Mouse (Mus musculus): ENCODE measurements around the gene Amotl1.
A peak's percentile ranks its signal among the peaks of the same experiment; 100 is the strongest.

Gene Amotl1

GRCm38 (mm10) chr9:14559996-14560395 lies 84.9 kb downstream of the Amotl1 start:
- DNase-seq (ENCODE audit: extremely low read depth, insufficient read length, low spot score) = no peak

DNA sequence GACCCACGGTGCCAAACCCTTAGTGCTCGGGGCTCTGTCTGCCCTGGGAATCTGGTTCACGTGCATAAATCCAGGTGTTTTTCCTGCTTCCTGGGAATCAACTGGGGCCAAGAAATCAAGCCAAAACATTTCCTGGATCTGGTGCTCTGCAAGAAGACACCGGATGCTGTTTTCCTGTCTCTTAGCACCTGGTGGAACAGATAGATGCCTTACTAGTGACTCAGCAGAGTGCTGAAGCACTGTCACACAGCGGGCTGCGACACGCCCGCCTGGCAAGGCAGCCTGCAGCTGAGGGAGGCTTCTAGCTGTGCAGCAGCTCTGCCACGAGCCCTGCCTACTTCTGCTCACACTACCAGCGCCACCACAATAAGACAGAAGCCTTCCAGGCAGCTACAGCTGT lies 85.4 kb downstream of the Amotl1 start:
- peak; percentile 62 for DNase-seq (ENCODE audit: extremely low read depth, insufficient read length, low spot score)

DNA sequence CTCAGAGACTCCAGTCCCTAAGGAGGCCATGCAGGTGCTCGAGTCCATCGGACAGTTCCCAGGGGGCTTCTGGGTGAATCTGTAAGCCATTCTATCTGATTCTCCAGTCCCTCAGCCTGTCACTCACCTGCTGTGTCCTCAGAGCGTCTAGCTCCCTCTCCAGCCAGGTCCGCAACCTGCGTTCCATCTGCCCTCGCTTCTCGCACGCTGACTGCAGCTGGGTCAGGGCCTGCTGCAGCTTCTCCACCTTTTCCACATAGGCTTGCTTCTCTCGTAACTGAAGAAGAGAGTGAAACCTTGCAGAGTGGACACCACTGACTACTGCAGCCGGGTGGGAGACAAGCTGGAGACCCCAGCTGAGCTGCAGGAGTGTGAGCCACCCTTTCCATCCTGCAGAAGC lies 86.5 kb downstream of the Amotl1 start:
- DNase-seq (ENCODE audit: extremely low read depth, insufficient read length, low spot score) = no peak

- DNase-seq (ENCODE audit: extremely low read depth, insufficient read length, low spot score) = no peak
Measured at GRCm38 (mm10) chr9:14548366-14548761, 96.5 kb downstream of the Amotl1 start.

DNA sequence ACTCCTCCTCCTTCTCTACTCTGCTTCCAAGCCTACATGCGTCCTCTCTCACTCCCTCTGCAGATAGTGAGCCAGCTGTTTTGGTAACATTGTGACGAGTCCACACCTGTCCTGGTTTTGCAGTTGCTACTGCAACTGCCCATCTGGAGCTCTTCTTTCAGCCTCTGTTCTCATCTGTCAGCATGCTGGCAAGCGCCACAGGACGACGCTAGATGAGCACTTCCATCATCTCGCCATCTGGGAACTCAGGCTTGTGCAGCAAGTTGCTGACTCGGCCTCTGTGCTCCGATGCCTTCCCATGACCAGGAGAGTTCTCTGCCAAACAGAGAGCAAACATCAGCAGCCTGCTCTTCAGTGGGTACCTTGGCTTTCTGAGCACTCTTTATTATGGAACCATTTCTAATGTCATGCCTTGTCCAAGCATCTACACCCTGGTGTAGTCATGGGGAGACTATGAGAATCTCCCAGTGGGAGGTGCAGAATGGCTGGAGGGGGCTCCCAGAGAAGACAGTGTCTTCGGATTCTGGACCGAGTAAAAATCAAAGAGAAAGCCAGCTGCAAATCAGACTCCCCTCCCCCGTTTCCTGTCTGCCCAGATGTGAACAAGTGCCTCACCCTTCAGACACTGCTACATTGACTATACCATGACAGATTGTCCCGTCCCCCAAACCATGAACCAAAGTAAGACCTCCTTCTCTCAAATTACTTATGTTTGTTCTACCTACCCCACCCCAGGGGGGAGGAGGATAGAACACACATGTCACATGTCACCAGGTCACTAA lies 97.1 kb downstream of the Amotl1 start:
- no peak for DNase-seq (ENCODE audit: extremely low read depth, insufficient read length, low spot score)

GRCm38 (mm10) chr9:14544034-14544757 lies 100.7 kb downstream of the Amotl1 start:
- no peak for DNase-seq (ENCODE audit: extremely low read depth, insufficient read length, low spot score)

- peak; percentile 41 for DNase-seq (ENCODE audit: extremely low read depth, insufficient read length, low spot score)
Measured at GRCm38 (mm10) chr9:14534833-14535456, 109.9 kb downstream of the Amotl1 start.

GRCm38 (mm10) chr9:14533659-14534058 lies 111.2 kb downstream of the Amotl1 start:
- no peak for DNase-seq (ENCODE audit: extremely low read depth, insufficient read length, low spot score)

GRCm38 (mm10) chr9:14532283-14532682 lies 112.6 kb downstream of the Amotl1 start:
- DNase-seq (ENCODE audit: extremely low read depth, insufficient read length, low spot score) = no peak

DNA sequence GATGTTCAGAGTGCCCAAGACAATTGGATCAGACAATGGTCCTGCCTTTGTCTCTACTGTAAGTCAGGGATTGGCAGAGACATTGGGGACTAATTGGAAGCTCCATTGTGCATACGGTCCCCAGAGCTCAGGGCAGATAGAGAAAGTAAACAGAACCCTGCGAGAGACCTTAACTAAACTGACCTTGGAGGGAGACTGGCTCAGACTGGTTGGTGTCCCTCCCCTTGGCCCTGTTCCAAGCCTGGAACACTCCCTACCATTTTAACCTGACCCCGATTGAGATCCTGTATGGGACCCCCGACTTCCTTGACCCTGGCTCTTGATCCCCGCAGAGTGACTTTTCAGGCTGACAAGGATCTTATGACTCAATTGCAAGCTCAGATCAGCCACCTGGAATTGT lies 114.9 kb downstream of the Amotl1 start:
- no peak for DNase-seq (ENCODE audit: extremely low read depth, insufficient read length, low spot score)

GRCm38 (mm10) chr9:14523408-14524043 lies 121.3 kb downstream of the Amotl1 start:
- DNase-seq (ENCODE audit: extremely low read depth, insufficient read length, low spot score) = no peak

GRCm38 (mm10) chr9:14521695-14522094 lies 123.2 kb downstream of the Amotl1 start:
- DNase-seq (ENCODE audit: extremely low read depth, insufficient read length, low spot score) = no peak

GRCm38 (mm10) chr9:14520971-14521670 lies 123.7 kb downstream of the Amotl1 start:
- DNase-seq (ENCODE audit: extremely low read depth, insufficient read length, low spot score) = no peak

- DNase-seq (ENCODE audit: extremely low read depth, insufficient read length, low spot score) = no peak
Measured at GRCm38 (mm10) chr9:14518105-14518504, 126.8 kb downstream of the Amotl1 start.

- no peak for DNase-seq (ENCODE audit: extremely low read depth, insufficient read length, low spot score)
Measured at GRCm38 (mm10) chr9:14517296-14517695, 127.6 kb downstream of the Amotl1 start.

- DNase-seq (ENCODE audit: extremely low read depth, insufficient read length, low spot score) = no peak
Measured at GRCm38 (mm10) chr9:14512633-14513445, 132.0 kb downstream of the Amotl1 start.

DNA sequence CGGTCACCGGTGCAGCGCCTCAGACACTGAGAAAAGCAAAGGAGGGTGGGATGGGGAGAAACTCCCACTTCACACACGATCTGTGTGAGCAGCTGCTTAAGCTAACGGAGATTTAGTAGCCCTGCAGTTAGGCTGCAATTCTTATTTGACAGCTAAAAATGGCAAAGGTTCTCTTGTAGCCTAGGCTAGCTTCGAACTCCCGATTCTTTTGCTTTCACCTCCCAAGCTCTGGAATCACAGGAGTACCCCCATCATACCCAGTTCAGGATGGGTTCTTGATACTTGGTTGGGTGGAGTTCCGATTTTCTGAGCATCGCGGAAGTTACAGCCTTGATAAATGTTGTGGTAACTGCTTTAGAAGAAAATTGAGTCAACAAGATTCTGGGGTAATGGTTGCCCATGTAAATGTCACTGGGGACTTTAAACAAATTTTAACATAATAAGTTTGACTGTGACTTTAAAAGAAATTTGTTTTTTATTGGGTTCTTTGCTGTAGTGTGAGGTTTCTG lies 143.9 kb downstream of the Amotl1 start:
- DNase-seq (ENCODE audit: extremely low read depth, insufficient read length, low spot score) = no peak

- peak; percentile 85 for DNase-seq (ENCODE audit: extremely low read depth, insufficient read length, low spot score)
Measured at GRCm38 (mm10) chr9:14500023-14500915, 144.6 kb downstream of the Amotl1 start, which contains the start of the genes Kdm4d and Cwc15. TSS of gene Kdm4d (minus strand) at chr9:14500482. TSS of gene Cwc15 (plus strand) at chr9:14500617.
